In the genomic region with DNA sequence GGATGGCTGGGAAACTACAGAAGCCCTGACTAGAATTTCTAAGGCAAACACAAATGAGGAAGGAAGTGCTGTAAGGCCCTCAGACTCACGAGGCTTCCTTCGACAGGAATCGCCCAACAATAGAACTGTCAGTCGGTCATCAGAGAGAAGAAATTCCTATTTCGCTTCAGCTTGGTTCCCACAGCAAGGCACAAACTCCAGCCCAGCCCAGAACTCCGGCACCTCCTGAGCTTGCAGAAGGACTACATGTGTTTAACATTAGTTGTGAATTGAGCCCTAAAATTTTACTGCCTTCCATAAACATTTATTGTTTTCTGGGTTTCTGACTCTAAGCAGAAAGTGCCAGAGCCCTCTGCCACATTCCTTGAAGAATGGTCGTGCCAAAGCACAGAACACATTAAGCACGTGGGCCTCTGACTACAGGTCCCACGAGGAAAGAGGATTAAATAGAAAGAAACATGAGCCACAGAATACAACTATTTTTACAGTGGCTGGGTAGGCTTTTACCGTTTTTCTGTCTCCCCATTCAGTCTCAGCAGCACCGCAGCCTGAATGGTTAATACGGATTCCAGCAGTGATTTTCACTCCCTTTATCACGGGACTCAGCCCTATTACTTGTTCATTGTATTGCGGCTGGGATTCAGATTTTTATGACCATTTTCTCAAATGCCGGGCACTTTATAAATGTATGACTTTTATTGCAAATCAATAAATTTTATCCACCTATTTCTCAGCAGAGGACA, we compare ENCODE assay signal across 9 mouse cellular contexts.
A peak's percentile ranks its signal among the peaks of the same experiment; 100 is the strongest.
DNase-seq lines count a peak whose midpoint lies in the region; ATAC-seq and TF ChIP-seq lines count a peak whose summit lies in the region.
"Had no signal": no experiment of that assay in that cellular context is flagged by ENCODE, and none has a peak within 500 bp of the region (broad histone marks: within the 10 kb centered on the region; RNA-seq: fewer than 3 reads in every experiment).

No protein-coding gene starts in this region.

- H3K27me3 ChIP-seq in stomach, embryonic 16.5 days (ENCODE audit: control insufficient read depth, insufficient read depth, low read length): no peaks in the 10 kb centered on the region
- H3K27me3 ChIP-seq in stomach, postnatal 0 days (ENCODE audit: control insufficient read depth, insufficient read depth, low read length): no peaks in the 10 kb centered on the region
- no peaks in the 10 kb centered on the region for H3K27me3 ChIP-seq in heart, embryonic 16.5 days (ENCODE audit: control insufficient read depth, insufficient read depth, low read length)
- H3K27me3 ChIP-seq: Patski had no signal

- no peak for TF ChIP-seq EP300 in stomach, postnatal 0 days (optimal IDR thresholded peaks at IDR 0.05)

- no peak; the same call in 1 of the 2 replicates for ATAC-seq in stomach, embryonic 16.5 days (ENCODE audit: insufficient read depth, low FRiP score)
- ATAC-seq in stomach, postnatal 0 days (ENCODE audit: low FRiP score, low TSS enrichment): no peak
- ATAC-seq in heart, embryonic 16.5 days (replicated peaks; ENCODE audit: extremely low read depth, insufficient read depth, low FRiP score): peak; percentile 55; the same call in 1 of the 2 replicates
- ATAC-seq: Patski had no signal

- no peak for DNase-seq in stomach, postnatal 0 days (ENCODE audit: low spot score)
- DNase-seq in kidney, postnatal 36 days: peak; percentile 48 to 54
- no peak for DNase-seq in layer of hippocampus, adult 18-20 months (ENCODE audit: low spot score in 2 of 2)
- no peak for DNase-seq in cerebellum, postnatal 10 days
- DNase-seq in cerebellum, postnatal 14 days: no peak
- DNase-seq: cerebellum, postnatal 25 days had no signal

- TF ChIP-seq CTCF in stomach, postnatal 0 days (IDR thresholded peaks at IDR 0.05; ENCODE audit: low read depth): no peak

- no peaks in the 10 kb centered on the region for H3K4me1 ChIP-seq in stomach, embryonic 16.5 days (ENCODE audit: control insufficient read depth, insufficient read depth, low read length)
- no peaks in the 10 kb centered on the region for H3K4me1 ChIP-seq in stomach, postnatal 0 days (replicated peaks; ENCODE audit: control insufficient read depth, insufficient read depth)
- no peaks in the 10 kb centered on the region for H3K4me1 ChIP-seq in heart, embryonic 16.5 days (ENCODE audit: control insufficient read depth, insufficient read depth, low read length)

- no peaks in the 10 kb centered on the region for H3K9me3 ChIP-seq in stomach, embryonic 16.5 days (replicated peaks; ENCODE audit: control insufficient read depth, low read length)
- H3K9me3 ChIP-seq in stomach, postnatal 0 days (ENCODE audit: control insufficient read depth, low read length): no peaks in the 10 kb centered on the region
- no peaks in the 10 kb centered on the region for H3K9me3 ChIP-seq in heart, embryonic 16.5 days (replicated peaks; ENCODE audit: control insufficient read depth, low read length)

- 54% methylated on average over 15 of the region's 15 CpGs for WGBS in stomach, embryonic 16.5 days
- 55% methylated on average over 15 of the region's 15 CpGs for WGBS in stomach, postnatal 0 days
- WGBS in heart, embryonic 16.5 days: 52% methylated on average over 15 of the region's 15 CpGs

- no peak overlapping the region for H3K4me3 ChIP-seq in stomach, embryonic 16.5 days (replicated peaks; ENCODE audit: low read length)
- no peak overlapping the region for H3K4me3 ChIP-seq in stomach, postnatal 0 days (ENCODE audit: low read depth, low read length)
- H3K4me3 ChIP-seq in heart, embryonic 16.5 days (ENCODE audit: low read length): no peak overlapping the region

- no peak overlapping the region for H3K4me2 ChIP-seq in stomach, embryonic 16.5 days (ENCODE audit: low read depth, low read length)
- no peak overlapping the region for H3K4me2 ChIP-seq in stomach, postnatal 0 days (replicated peaks; ENCODE audit: low read depth)
- no peak overlapping the region for H3K4me2 ChIP-seq in heart, embryonic 16.5 days (ENCODE audit: low read depth, low read length)

- no peak overlapping the region for H3K9ac ChIP-seq in stomach, embryonic 16.5 days (ENCODE audit: low read length)
- no peak overlapping the region for H3K9ac ChIP-seq in stomach, postnatal 0 days (ENCODE audit: low read length)
- no peak overlapping the region for H3K9ac ChIP-seq in heart, embryonic 16.5 days (ENCODE audit: low read length)

- H3K27ac ChIP-seq in stomach, embryonic 16.5 days (ENCODE audit: low read length): peak overlapping the region; percentile 14; the same call in 1 of the 2 replicates
- H3K27ac ChIP-seq in stomach, postnatal 0 days (replicated peaks): no peak overlapping the region
- peak overlapping the region; percentile 68 for H3K27ac ChIP-seq in heart, embryonic 16.5 days (ENCODE audit: low read length)

- no peaks in the 10 kb centered on the region for H3K36me3 ChIP-seq in stomach, embryonic 16.5 days (ENCODE audit: control insufficient read depth, insufficient read depth, low read length)
- H3K36me3 ChIP-seq in stomach, postnatal 0 days (ENCODE audit: control insufficient read depth, insufficient read depth, low read length): no peaks in the 10 kb centered on the region
- H3K36me3 ChIP-seq in heart, embryonic 16.5 days (ENCODE audit: control insufficient read depth, insufficient read depth): no peaks in the 10 kb centered on the region

Comparison
In these comparisons a context has a peak if more than half of its experiments do, and no peak if none do; other contexts are left out.
1. DNase-seq: peak in kidney, postnatal 36 days (2 of 2); none in stomach, postnatal 0 days (single experiment), layer of hippocampus, adult 18-20 months (0 of 2), cerebellum, postnatal 10 days (0 of 2) and cerebellum, postnatal 14 days (0 of 2).